Mouse (Mus musculus) heart, adult 2 months (tissue): ENCODE data around the gene Asb14. TPM values are rescaled to one million over a fixed set of nuclear protein-coding genes. Genes with fewer than 3 reads are reported as not detected.
"Not testable (repeated sequence)": the region's sequence is repeated elsewhere in the genome, so short reads cannot be mapped to it uniquely, and the experiment has no call there.

Experiments
- DNase-seq, 2 experiments: peaks; one replicate each; pipeline ENCODE4 v3.0.0; 2021
- H3K27ac ChIP-seq: fragments of 200-600 bp; 2 replicates; pipeline ENCODE4 v1.8.1; 2022
- H3K27me3 ChIP-seq: fragments of 200-500 bp; 2 replicates; pipeline ENCODE4 v1.6.1; 2012; ENCODE audit warnings: mild to moderate bottlenecking, low read length, inconsistent platforms, mixed read lengths; ENCODE audit not compliant: control insufficient read depth, insufficient read depth
- H3K36me3 ChIP-seq: fragments of 200-500 bp; 2 replicates; pipeline ENCODE4 v1.6.1; 2012; ENCODE audit warnings: low read length, inconsistent platforms; ENCODE audit not compliant: control insufficient read depth, insufficient read depth
- H3K4me1 ChIP-seq: fragments of 200-500 bp; 2 replicates; pipeline ENCODE4 v1.6.1; 2011; ENCODE audit warnings: low read length; ENCODE audit not compliant: control insufficient read depth, insufficient read depth
- H3K4me3 ChIP-seq: fragments of 200-600 bp; 2 replicates; pipeline ENCODE4 v1.8.1; 2022
- H3K79me2 ChIP-seq: fragments of 200-500 bp; replicated peaks from 2 replicates; pipeline ENCODE4 v1.6.1; 2012; ENCODE audit warnings: mild to moderate bottlenecking, inconsistent platforms, low read length, moderate library complexity, mixed read lengths; ENCODE audit not compliant: control insufficient read depth, insufficient read depth
- H3K9ac ChIP-seq: fragments of 200-500 bp; 2 replicates; pipeline ENCODE4 v1.6.1; 2012; ENCODE audit warnings: low read depth, mild to moderate bottlenecking, control low read depth, inconsistent platforms, low read length, mixed read lengths
- CTCF ChIP-seq: fragments of 200-600 bp; IDR thresholded peaks from 2 replicates; pipeline ENCODE4 v1.8.1; 2022; ENCODE audit warnings: antibody characterized with exemption, mild to moderate bottlenecking, moderate library complexity
- EP300 ChIP-seq: fragments of 200-500 bp; IDR thresholded peaks from 2 replicates; pipeline ENCODE4 v1.6.1; 2011; ENCODE audit warnings: low read depth, low read length, control low read depth; ENCODE audit not compliant: insufficient read depth
- POLR2A ChIP-seq: fragments of 200-500 bp; IDR thresholded peaks from 2 replicates; pipeline ENCODE4 v1.6.1; 2011; ENCODE audit warnings: mild to moderate bottlenecking, low read depth, low read length, control low read depth; ENCODE audit not compliant: insufficient read depth
- WGBS: fragments of 180-500 bp; shearing (Covaris S2); methylation state at CpG from one replicate; pipeline ENCODE4 v1.1.7; 2018; 5-methylcytosine and 5-hydroxymethylcytosine counted together
- intact Hi-C: fragments of 180-260 bp; cut with DNase I; formaldehyde crosslinking; loops from one replicate; pipeline ENCODE4 v1.15.1; 2025
- polyA plus RNA-seq: library from polyadenylated mRNA; depleted of rRNA; stranded (reverse); fragments of >200 nt; gene quantifications from 2 replicates; pipeline ENCODE4 v1.2.3, GENCODE M21; 2012; rRNA removed
- total RNA-seq, 2 experiments: library from RNA; stranded (reverse); gene quantifications; 2 replicates each; pipeline ENCODE4 v1.2.3; 2021

Gene Asb14
- total and polyA plus RNA-seq, 3 experiments: 84.6 to 95.5 (median 87.8) TPM

- H3K79me2 ChIP-seq: no peaks in the 10 kb centered on the region
- intact Hi-C loops: no loop called here
- 93% methylated on average over 3 of the region's 3 CpGs for WGBS
- peaks cover 8% of the 10 kb centered on the region for H3K36me3 ChIP-seq
- no peak for DNase-seq
- no peak overlapping the region for H3K9ac ChIP-seq
- no peaks in the 10 kb centered on the region for H3K27me3 ChIP-seq
- no peaks in the 10 kb centered on the region for H3K4me1 ChIP-seq
- H3K4me3 ChIP-seq: no peak overlapping the region
- TF ChIP-seq EP300 (no peak), CTCF (no peak), POLR2A (no peak)
- H3K27ac ChIP-seq: no peak overlapping the region
Measured at GRCm38 (mm10) chr14:26919310-26919709, 25.0 kb downstream of the Asb14 start.

DNA sequence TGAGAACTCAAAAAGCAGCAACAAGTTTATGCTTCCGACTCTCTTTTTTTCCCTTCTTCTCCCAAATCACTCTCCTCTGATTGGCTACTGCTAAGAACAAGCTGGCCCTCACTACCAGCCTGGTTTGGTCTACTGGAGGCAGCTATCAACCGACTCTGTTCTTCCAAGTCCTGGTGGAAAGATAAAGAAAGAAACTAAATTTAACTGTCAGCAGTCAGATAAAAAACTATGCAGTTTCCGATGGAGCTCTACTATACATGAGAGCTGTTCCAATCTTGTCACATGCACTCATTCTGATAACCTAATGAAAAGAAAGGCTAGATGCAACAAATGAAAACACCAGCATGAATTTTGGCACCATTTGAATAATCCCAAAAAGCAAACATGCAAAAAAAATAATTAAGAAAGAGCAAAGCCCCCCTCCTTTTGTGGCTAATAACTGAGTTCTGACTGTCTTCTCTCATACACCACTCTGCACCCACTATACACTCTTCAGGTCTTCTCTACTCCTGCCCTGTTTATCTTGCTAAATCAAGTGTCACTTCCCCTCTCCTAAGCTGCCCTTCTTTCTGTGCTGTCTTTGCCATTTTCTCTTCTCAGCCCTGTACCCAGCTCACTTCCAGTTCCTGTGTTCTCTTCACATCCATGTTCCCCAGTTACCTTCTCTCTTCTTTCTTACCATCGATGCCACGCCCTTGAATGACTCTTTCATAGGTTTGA, 29.5 kb downstream of the Asb14 start:
- no peak for DNase-seq
- H3K4me1 ChIP-seq: no peaks in the 10 kb centered on the region
- peaks cover 10% of the 10 kb centered on the region for H3K36me3 ChIP-seq
- no peaks in the 10 kb centered on the region for H3K79me2 ChIP-seq
- no peak overlapping the region for H3K9ac ChIP-seq
- TF ChIP-seq EP300 (no peak), CTCF (no peak)
- WGBS: 55% methylated on average over 5 of the region's 5 CpGs
- H3K27ac ChIP-seq: no peak overlapping the region
- no peaks in the 10 kb centered on the region for H3K27me3 ChIP-seq
- H3K4me3 ChIP-seq: no peak overlapping the region
- intact Hi-C loops: no loop called here

- WGBS: 79% methylated on average over 3 of the region's 3 CpGs
- Histone ChIP-seq H3K27me3 (no peaks in the 10 kb centered on the region), H3K36me3 (no peaks in the 10 kb centered on the region; the same call in 1 of the 2 replicates), H3K4me1 (no peaks in the 10 kb centered on the region), H3K27ac (no peak overlapping the region), H3K79me2 (no peaks in the 10 kb centered on the region), H3K4me3 (no peak overlapping the region), H3K9ac (no peak overlapping the region)
- TF ChIP-seq EP300 (no peak), CTCF (no peak), POLR2A (no peak)
- no peak for DNase-seq
- intact Hi-C loops: no loop called here
Measured at GRCm38 (mm10) chr14:26934891-26935290, 40.5 kb downstream of the Asb14 start.

DNA sequence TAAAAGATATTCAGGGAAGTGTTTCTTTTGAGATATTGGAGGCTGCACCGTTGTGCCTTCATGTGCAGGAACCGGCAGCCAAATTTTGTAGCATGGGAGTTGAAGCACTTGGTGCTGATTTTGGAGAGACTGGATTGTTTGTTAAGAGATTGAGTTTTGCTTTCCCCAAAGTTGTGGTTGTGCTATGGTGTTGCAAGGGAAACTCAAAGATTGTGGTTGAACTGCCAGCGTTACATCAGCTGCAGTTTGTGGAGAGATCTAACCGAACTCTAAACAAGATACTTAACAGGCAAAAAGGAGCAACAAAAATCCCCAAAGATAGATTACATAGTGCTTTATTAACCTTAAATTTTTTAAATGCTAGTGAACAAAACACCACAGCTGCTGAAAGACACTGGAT, 41.2 kb downstream of the Asb14 start:
- TF ChIP-seq EP300: no peak
- no peak for TF ChIP-seq CTCF
- no peak for TF ChIP-seq POLR2A
- Histone ChIP-seq H3K27ac (no peak overlapping the region), H3K27me3 (no peaks in the 10 kb centered on the region), H3K4me3 (no peak overlapping the region), H3K4me1 (no peaks in the 10 kb centered on the region), H3K79me2 (no peaks in the 10 kb centered on the region), H3K36me3 (no peaks in the 10 kb centered on the region; the same call in 1 of the 2 replicates), H3K9ac (no peak overlapping the region)
- intact Hi-C loops: no loop called here
- 71% methylated on average over 4 of the region's 4 CpGs for WGBS
- no peak for DNase-seq

GRCm38 (mm10) chr14:26956139-26956538, 61.8 kb downstream of the Asb14 start:
- H3K36me3 ChIP-seq, H3K9ac ChIP-seq, H3K4me1 ChIP-seq, H3K27me3 ChIP-seq, intact Hi-C loops, H3K79me2 ChIP-seq, H3K4me3 ChIP-seq, DNase-seq, H3K27ac ChIP-seq: not testable (repeated sequence)
- WGBS: 99% methylated on average over 2 of the region's 2 CpGs

GRCm38 (mm10) chr14:26960518-26960917, 66.2 kb downstream of the Asb14 start:
- Histone ChIP-seq H3K4me1 (no peaks in the 10 kb centered on the region), H3K4me3 (no peak overlapping the region), H3K79me2 (no peaks in the 10 kb centered on the region), H3K27ac (no peak overlapping the region), H3K9ac (no peak overlapping the region), H3K27me3 (no peaks in the 10 kb centered on the region), H3K36me3 (peaks cover 2% of the 10 kb centered on the region)
- DNase-seq: no peak
- no peak for TF ChIP-seq POLR2A
- TF ChIP-seq CTCF: no peak
- TF ChIP-seq EP300: no peak
- intact Hi-C loops: no loop called here
- 75% methylated on average over 1 of the region's 1 CpGs for WGBS

Other genes starting within 250 kb of the Asb14 start
- 1 to 10 TPM; 5.2 to 5.6 TPM for gene Pde12, start 224.7 kb upstream of the Asb14 start, total RNA-seq
- gene Pde12, start 224.7 kb upstream of the Asb14 start, polyA plus RNA-seq: 2.1 and 3.4 TPM in 2 replicates
- gene Dnah12, start 201.3 kb upstream of the Asb14 start, total RNA-seq: under 1 TPM; 0.03 to 0.05 TPM
- 0.03 and 0.18 TPM in 2 replicates for gene Dnah12, start 201.3 kb upstream of the Asb14 start, polyA plus RNA-seq
- gene Appl1, start 76.7 kb downstream of the Asb14 start, total RNA-seq: 10 to 100 TPM; 18.9 to 19.5 TPM
- gene Appl1, start 76.7 kb downstream of the Asb14 start, polyA plus RNA-seq: 3.6 and 11.2 TPM in 2 replicates
- gene Hesx1, start 99.9 kb downstream of the Asb14 start, total RNA-seq: not detected
- not detected in 2 replicates for gene Hesx1, start 99.9 kb downstream of the Asb14 start, polyA plus RNA-seq
- 1 to 10 TPM; 3.2 to 4.5 TPM for gene Il17rd, start 144.4 kb downstream of the Asb14 start, total RNA-seq
- 2.1 and 3.8 TPM in 2 replicates for gene Il17rd, start 144.4 kb downstream of the Asb14 start, polyA plus RNA-seq
- 10 to 100 TPM; 23.0 to 27.8 TPM for gene Arhgef3, start 220.3 kb downstream of the Asb14 start, total RNA-seq
- gene Arhgef3, start 220.3 kb downstream of the Asb14 start, polyA plus RNA-seq: 11.1 and 21.3 TPM in 2 replicates